Mouse (Mus musculus) T-helper 1 cell (primary cell): Measurements from ENCODE around the gene Vmn1r212.
"Not testable (repeated sequence)": the region's sequence is repeated elsewhere in the genome, so short reads cannot be mapped to it uniquely, and the experiment has no call there.

ENCODE experiments used
- in situ Hi-C: fragments of 300-600 bp; cut with MboI, MseI; formaldehyde crosslinking; loops from one replicate; pipeline ENCODE4 v1.15.1; 2025; ENCODE audit warnings: high pct_unique_total_duplicates

Gene Vmn1r212

GRCm38 (mm10) chr13:22884105-22884504, at the start of gene Vmn1r212:
Gene Vmn1r212 (minus strand): TSS chr13:22884205.
- in situ Hi-C loops, result no loop called here

GRCm38 (mm10) chr13:22879257-22879656, 4.7 kb downstream of the Vmn1r212 start:
- in situ Hi-C loops, result no loop called here

GRCm38 (mm10) chr13:22857461-22857860, 26.5 kb downstream of the Vmn1r212 start, which contains the start of gene Vmn1r211:
Gene Vmn1r211 (minus strand): TSS chr13:22857561.
- in situ Hi-C loops, result loop anchor here (10.0 kb wide), 1 partner anchor 747 kb away; no protein-coding TSS in a partner anchor

- in situ Hi-C loops, result loop anchor here (10.0 kb wide), 1 partner anchor 750 kb away; no protein-coding TSS in a partner anchor
Measured at GRCm38 (mm10) chr13:22854760-22855159, 29.2 kb downstream of the Vmn1r212 start.

GRCm38 (mm10) chr13:22846798-22847197, 37.2 kb downstream of the Vmn1r212 start:
- in situ Hi-C loops, result no loop called here

GRCm38 (mm10) chr13:22844304-22844703, 39.7 kb downstream of the Vmn1r212 start:
- in situ Hi-C loops, result not testable (repeated sequence)
